In genomic region chr7:145335199-145335598, GRCm38 (mm10) we compare ENCODE assay signal across 18 mouse cellular contexts. TPM values are rescaled to one million over a fixed set of nuclear protein-coding genes. Genes with fewer than 3 reads are reported as not detected.
DNase-seq lines count a peak whose midpoint lies in the region; ATAC-seq and TF ChIP-seq lines count a peak whose summit lies in the region.
"Had no signal": no experiment of that assay in that cellular context is flagged by ENCODE, and none has a peak within 500 bp of the region (broad histone marks: within the 10 kb centered on the region; RNA-seq: fewer than 3 reads in every experiment).

No protein-coding gene starts in this region.

- no peaks in the 10 kb centered on the region for H3K27me3 ChIP-seq in forebrain, embryonic 10.5 days (ENCODE audit: poor library complexity, severe bottlenecking)
- H3K27me3 ChIP-seq in forebrain, embryonic 12.5 days = 0 out of 2 replicates have a peak, but pooled peaks cover 4% of the 10 kb centered on the region
- no peaks in the 10 kb centered on the region for H3K27me3 ChIP-seq in midbrain, postnatal 0 days (ENCODE audit: insufficient read depth, low read length)
- H3K27me3 ChIP-seq in midbrain, embryonic 15.5 days (replicated peaks) = no peaks in the 10 kb centered on the region
- H3K27me3 ChIP-seq in forebrain, embryonic 14.5 days (replicated peaks; ENCODE audit: control insufficient read depth, insufficient read depth, low read length) = no peaks in the 10 kb centered on the region
- no peaks in the 10 kb centered on the region for H3K27me3 ChIP-seq in neural tube, embryonic 15.5 days (replicated peaks)
- H3K27me3 ChIP-seq in intestine, embryonic 15.5 days (replicated peaks) = no peaks in the 10 kb centered on the region
- H3K27me3 ChIP-seq: heart, embryonic 13.5 days; midbrain, embryonic 12.5 days; neural tube, embryonic 12.5 days had no signal

- 0 out of 2 replicates have a peak overlapping the region, but pooled peaks have one; percentile 6 for H3K27ac ChIP-seq in forebrain, embryonic 10.5 days
- no peak overlapping the region for H3K27ac ChIP-seq in forebrain, embryonic 12.5 days
- no peak overlapping the region for H3K27ac ChIP-seq in midbrain, postnatal 0 days (ENCODE audit: low read depth, low read length)
- no peak overlapping the region for H3K27ac ChIP-seq in midbrain, embryonic 15.5 days
- no peak overlapping the region for H3K27ac ChIP-seq in forebrain, embryonic 14.5 days (ENCODE audit: low read depth, low read length)
- no peak overlapping the region for H3K27ac ChIP-seq in neural tube, embryonic 15.5 days (replicated peaks)
- H3K27ac ChIP-seq in intestine, embryonic 15.5 days = no peak overlapping the region
- H3K27ac ChIP-seq: heart, embryonic 13.5 days; liver, embryonic 14.5 days; midbrain, embryonic 12.5 days; neural tube, embryonic 12.5 days had no signal

- no peak overlapping the region; the same call in 1 of the 2 replicates for H3K9ac ChIP-seq in forebrain, embryonic 12.5 days
- H3K9ac ChIP-seq in midbrain, postnatal 0 days (replicated peaks; ENCODE audit: low read length, poor library complexity, severe bottlenecking) = no peak overlapping the region
- no peak overlapping the region for H3K9ac ChIP-seq in midbrain, embryonic 15.5 days
- H3K9ac ChIP-seq in forebrain, embryonic 14.5 days (ENCODE audit: low read length) = no peak overlapping the region
- H3K9ac ChIP-seq in neural tube, embryonic 15.5 days (replicated peaks) = no peak overlapping the region
- H3K9ac ChIP-seq in intestine, embryonic 15.5 days = no peak overlapping the region
- H3K9ac ChIP-seq: heart, embryonic 13.5 days; liver, embryonic 14.5 days; midbrain, embryonic 12.5 days; neural tube, embryonic 12.5 days had no signal

- DNase-seq in forebrain, embryonic 10.5 days (ENCODE audit: extremely low spot score, low spot score) = no peak
- DNase-seq in midbrain, postnatal 0 days (ENCODE audit: low spot score) = peak; percentile 82
- DNase-seq in forebrain, embryonic 14.5 days (ENCODE audit: low spot score) = peak; percentile 53
- DNase-seq in thymus, postnatal 14 days = no peak
- DNase-seq: adrenal gland, postnatal 10 days; right cerebral cortex, postnatal 25 days had no signal

- no peak for ATAC-seq in forebrain, embryonic 12.5 days (ENCODE audit: low FRiP score)
- no peak; the same call in 1 of the 2 replicates for ATAC-seq in midbrain, postnatal 0 days (ENCODE audit: low FRiP score)
- no peak for ATAC-seq in midbrain, embryonic 15.5 days (replicated peaks)
- ATAC-seq in forebrain, embryonic 14.5 days = peak; percentile 44; the same call in 1 of the 2 replicates
- ATAC-seq in neural tube, embryonic 15.5 days (ENCODE audit: low FRiP score) = 0 out of 2 replicates have a peak, but pooled peaks have one; percentile 31
- no peak for ATAC-seq in intestine, embryonic 15.5 days
- ATAC-seq: intestine, embryonic 16.5 days had no signal

- 0 out of 2 replicates have a peak, but pooled peaks cover 3% of the 10 kb centered on the region for H3K4me1 ChIP-seq in forebrain, embryonic 10.5 days
- no peaks in the 10 kb centered on the region for H3K4me1 ChIP-seq in forebrain, embryonic 12.5 days
- no peaks in the 10 kb centered on the region for H3K4me1 ChIP-seq in midbrain, postnatal 0 days (ENCODE audit: insufficient read depth, low read length)
- no peaks in the 10 kb centered on the region for H3K4me1 ChIP-seq in midbrain, embryonic 15.5 days
- no peaks in the 10 kb centered on the region for H3K4me1 ChIP-seq in forebrain, embryonic 14.5 days (ENCODE audit: control insufficient read depth, insufficient read depth, low read length)
- 0 out of 2 replicates have a peak, but pooled peaks cover 6% of the 10 kb centered on the region for H3K4me1 ChIP-seq in neural tube, embryonic 15.5 days
- peaks cover 3% of the 10 kb centered on the region; the same call in 1 of the 2 replicates for H3K4me1 ChIP-seq in intestine, embryonic 15.5 days (replicated peaks)
- H3K4me1 ChIP-seq: midbrain, embryonic 12.5 days; neural tube, embryonic 12.5 days had no signal

- H3K9me3 ChIP-seq in forebrain, embryonic 10.5 days = no peaks in the 10 kb centered on the region
- H3K9me3 ChIP-seq in forebrain, embryonic 12.5 days = no peaks in the 10 kb centered on the region
- H3K9me3 ChIP-seq in midbrain, postnatal 0 days (ENCODE audit: low read length) = no peaks in the 10 kb centered on the region
- H3K9me3 ChIP-seq in midbrain, embryonic 15.5 days = no peaks in the 10 kb centered on the region
- H3K9me3 ChIP-seq in forebrain, embryonic 14.5 days (replicated peaks; ENCODE audit: control insufficient read depth, low read length) = no peaks in the 10 kb centered on the region
- H3K9me3 ChIP-seq in neural tube, embryonic 15.5 days (replicated peaks) = no peaks in the 10 kb centered on the region
- no peaks in the 10 kb centered on the region for H3K9me3 ChIP-seq in intestine, embryonic 15.5 days
- H3K9me3 ChIP-seq: heart, embryonic 13.5 days; midbrain, embryonic 12.5 days; neural tube, embryonic 12.5 days had no signal

- no peak for TF ChIP-seq CTCF in midbrain, postnatal 0 days (IDR thresholded peaks at IDR 0.05)

- no peak overlapping the region for H3K4me3 ChIP-seq in forebrain, embryonic 10.5 days
- no peak overlapping the region for H3K4me3 ChIP-seq in forebrain, embryonic 12.5 days (replicated peaks)
- H3K4me3 ChIP-seq in midbrain, postnatal 0 days (ENCODE audit: low read depth, low read length) = no peak overlapping the region
- H3K4me3 ChIP-seq in midbrain, embryonic 15.5 days = no peak overlapping the region
- H3K4me3 ChIP-seq in forebrain, embryonic 14.5 days (ENCODE audit: low read depth, low read length) = no peak overlapping the region
- no peak overlapping the region for H3K4me3 ChIP-seq in neural tube, embryonic 15.5 days (replicated peaks)
- no peak overlapping the region for H3K4me3 ChIP-seq in intestine, embryonic 15.5 days (replicated peaks)
- H3K4me3 ChIP-seq: heart, embryonic 13.5 days; midbrain, embryonic 12.5 days; neural tube, embryonic 12.5 days had no signal

- H3K4me2 ChIP-seq in forebrain, embryonic 12.5 days = no peak overlapping the region
- no peak overlapping the region for H3K4me2 ChIP-seq in midbrain, postnatal 0 days (ENCODE audit: low read depth, low read length, poor library complexity, severe bottlenecking)
- no peak overlapping the region for H3K4me2 ChIP-seq in midbrain, embryonic 15.5 days
- H3K4me2 ChIP-seq in forebrain, embryonic 14.5 days (ENCODE audit: low read length) = no peak overlapping the region
- H3K4me2 ChIP-seq in neural tube, embryonic 15.5 days = no peak overlapping the region
- H3K4me2 ChIP-seq in intestine, embryonic 15.5 days (replicated peaks) = no peak overlapping the region
- H3K4me2 ChIP-seq: heart, embryonic 13.5 days; midbrain, embryonic 12.5 days; neural tube, embryonic 12.5 days had no signal

- no peaks in the 10 kb centered on the region for H3K36me3 ChIP-seq in forebrain, embryonic 10.5 days (replicated peaks)
- H3K36me3 ChIP-seq in forebrain, embryonic 12.5 days (replicated peaks) = no peaks in the 10 kb centered on the region
- no peaks in the 10 kb centered on the region for H3K36me3 ChIP-seq in midbrain, postnatal 0 days (ENCODE audit: insufficient read depth, low read length)
- no peaks in the 10 kb centered on the region for H3K36me3 ChIP-seq in midbrain, embryonic 15.5 days (replicated peaks)
- no peaks in the 10 kb centered on the region for H3K36me3 ChIP-seq in forebrain, embryonic 14.5 days (ENCODE audit: control insufficient read depth, insufficient read depth, low read length)
- H3K36me3 ChIP-seq in neural tube, embryonic 15.5 days = no peaks in the 10 kb centered on the region
- H3K36me3 ChIP-seq in intestine, embryonic 15.5 days = no peaks in the 10 kb centered on the region
- H3K36me3 ChIP-seq: heart, embryonic 13.5 days; midbrain, embryonic 12.5 days; neural tube, embryonic 12.5 days had no signal

RNA-seq across cellular contexts. Expression of gene Mrgprd, which starts 20.6 kb away (rescaled TPM):
- polyA plus RNA-seq in forebrain, embryonic 10.5 days (2016; fragmentation: Nextera tagmentation; extraction: Ambion mirVana) = not detected in 2 replicates
- polyA plus RNA-seq in forebrain, embryonic 12.5 days (2016; fragmentation: Nextera tagmentation; extraction: Ambion mirVana) = not detected in 2 replicates
- not detected in 2 replicates for total RNA-seq in midbrain, postnatal 0 days (2014; rRNA removed)
- not detected in 2 replicates for polyA plus RNA-seq in midbrain, postnatal 0 days (2015; fragmentation: Nextera tagmentation; extraction: Ambion mirVana)
- not detected in 2 replicates for polyA plus RNA-seq in midbrain, embryonic 15.5 days (2015; fragmentation: Nextera tagmentation; extraction: Ambion mirVana)
- not detected in 2 replicates for polyA plus RNA-seq in forebrain, embryonic 14.5 days (2014; fragmentation: Nextera tagmentation; extraction: Ambion mirVana)
- polyA plus RNA-seq in neural tube, embryonic 15.5 days (2015; fragmentation: Nextera tagmentation; extraction: Ambion mirVana) = 0.44 and 0.61 TPM in 2 replicates
- not detected in 2 replicates for polyA plus RNA-seq in intestine, embryonic 15.5 days (2015; fragmentation: Nextera tagmentation; extraction: Ambion mirVana)
- total RNA-seq: adrenal gland, postnatal 10 days; layer of hippocampus, adult 18-20 months; left cerebral cortex, adult 8-10 months had no signal
- polyA plus RNA-seq: embryonic facial prominence, embryonic 14.5 days; heart, embryonic 13.5 days; intestine, embryonic 16.5 days; liver, embryonic 14.5 days; midbrain, embryonic 12.5 days had no signal

RNA-seq across cellular contexts. Expression of gene Mrgprf, which starts 34.6 kb away (rescaled TPM):
- polyA plus RNA-seq in forebrain, embryonic 10.5 days (2016; fragmentation: Nextera tagmentation; extraction: Ambion mirVana) = 0.07 and 0.09 TPM in 2 replicates
- 0.46 and 0.47 TPM in 2 replicates for polyA plus RNA-seq in forebrain, embryonic 12.5 days (2016; fragmentation: Nextera tagmentation; extraction: Ambion mirVana)
- total RNA-seq in midbrain, postnatal 0 days (2014; rRNA removed) = 5.5 and 6.8 TPM in 2 replicates
- 4.6 and 5.0 TPM in 2 replicates for polyA plus RNA-seq in midbrain, postnatal 0 days (2015; fragmentation: Nextera tagmentation; extraction: Ambion mirVana)
- 4.5 and 6.1 TPM in 2 replicates for polyA plus RNA-seq in midbrain, embryonic 15.5 days (2015; fragmentation: Nextera tagmentation; extraction: Ambion mirVana)
- polyA plus RNA-seq in forebrain, embryonic 14.5 days (2014; fragmentation: Nextera tagmentation; extraction: Ambion mirVana) = 2.7 and 3.9 TPM in 2 replicates
- 1.7 and 2.2 TPM in 2 replicates for polyA plus RNA-seq in neural tube, embryonic 15.5 days (2015; fragmentation: Nextera tagmentation; extraction: Ambion mirVana)
- 1.8 and 2.1 TPM in 2 replicates for polyA plus RNA-seq in intestine, embryonic 15.5 days (2015; fragmentation: Nextera tagmentation; extraction: Ambion mirVana)

RNA-seq across cellular contexts. Expression of gene Tpcn2, which starts 51.4 kb away (rescaled TPM):
- 5.1 and 5.9 TPM in 2 replicates for polyA plus RNA-seq in forebrain, embryonic 10.5 days (2016; fragmentation: Nextera tagmentation; extraction: Ambion mirVana)
- 4.8 and 5.2 TPM in 2 replicates for polyA plus RNA-seq in forebrain, embryonic 12.5 days (2016; fragmentation: Nextera tagmentation; extraction: Ambion mirVana)
- 2.8 and 4.1 TPM in 2 replicates for total RNA-seq in midbrain, postnatal 0 days (2014; rRNA removed)
- polyA plus RNA-seq in midbrain, postnatal 0 days (2015; fragmentation: Nextera tagmentation; extraction: Ambion mirVana) = 1.5 TPM in 2 replicates
- polyA plus RNA-seq in midbrain, embryonic 15.5 days (2015; fragmentation: Nextera tagmentation; extraction: Ambion mirVana) = 2.9 and 3.2 TPM in 2 replicates
- polyA plus RNA-seq in forebrain, embryonic 14.5 days (2014; fragmentation: Nextera tagmentation; extraction: Ambion mirVana) = 0.46 and 0.86 TPM in 2 replicates
- polyA plus RNA-seq in neural tube, embryonic 15.5 days (2015; fragmentation: Nextera tagmentation; extraction: Ambion mirVana) = 3.2 and 4.8 TPM in 2 replicates
- 8.8 and 9.8 TPM in 2 replicates for polyA plus RNA-seq in intestine, embryonic 15.5 days (2015; fragmentation: Nextera tagmentation; extraction: Ambion mirVana)

Comparison
In these comparisons a context has a peak if more than half of its experiments do, and no peak if none do; other contexts are left out.
1. DNase-seq: peak in midbrain, postnatal 0 days (single experiment) and forebrain, embryonic 14.5 days (single experiment); none in forebrain, embryonic 10.5 days (single experiment) and thymus, postnatal 14 days (single experiment).
2. ATAC-seq: peak in forebrain, embryonic 14.5 days (single experiment) and neural tube, embryonic 15.5 days (single experiment); none in forebrain, embryonic 12.5 days (single experiment), midbrain, postnatal 0 days (single experiment), midbrain, embryonic 15.5 days (single experiment) and intestine, embryonic 15.5 days (single experiment).